19 mouse cellular contexts compared by ENCODE assay signal in genomic region chr17:30276477-30276876, GRCm38 (mm10).
"Had no signal": no experiment of that assay in that cellular context is flagged by ENCODE, and none has a peak within 500 bp of the region (broad histone marks: within the 10 kb centered on the region; RNA-seq: fewer than 3 reads in every experiment).

No protein-coding gene starts in this region.

- H3K36me3 ChIP-seq: limb, embryonic 10.5 days had no signal

- H3K4me2 ChIP-seq: limb, embryonic 13.5 days; liver, embryonic 13.5 days; lung, embryonic 14.5 days; neural tube, embryonic 13.5 days had no signal

- DNase-seq: kidney, adult 2 months; kidney, postnatal 25 days; layer of hippocampus, adult 9-11 months; liver; liver, embryonic 13.5 days; lung, embryonic 14.5 days; retina, postnatal 1 day; thymus, adult 18-20 months; thymus, postnatal 36 days had no signal

- H3K9ac ChIP-seq: limb, embryonic 13.5 days; liver, embryonic 13.5 days; lung, embryonic 14.5 days; neural tube, embryonic 13.5 days had no signal

- H3K4me3 ChIP-seq: layer of hippocampus, adult 2 months; limb, embryonic 10.5 days; limb, embryonic 13.5 days; liver, embryonic 13.5 days; myocyte; neural tube, embryonic 13.5 days had no signal

- H3K27ac ChIP-seq: kidney, postnatal 0 days; layer of hippocampus, adult 2 months; limb, embryonic 10.5 days; limb, embryonic 13.5 days; liver, embryonic 13.5 days; macrophage; neural tube, embryonic 13.5 days had no signal

- H3K27me3 ChIP-seq: limb, embryonic 13.5 days; liver, embryonic 13.5 days; neural tube, embryonic 13.5 days had no signal

- H3K9me3 ChIP-seq: limb, embryonic 10.5 days; limb, embryonic 13.5 days; liver, embryonic 13.5 days; neural tube, embryonic 13.5 days had no signal

- ATAC-seq: intestine, postnatal 0 days; lung, postnatal 0 days; midbrain, embryonic 16.5 days had no signal
